Mouse (Mus musculus): Measurements from ENCODE around the gene Grik2.

- TF ChIP-seq CTCF (IDR thresholded peaks at IDR 0.05; ENCODE audit: low read depth) (no peak), EP300 (optimal IDR thresholded peaks at IDR 0.05) (no peak)
Observed at GRCm38 (mm10) chr10:49497302-49497701, 291.3 kb downstream of the Grik2 start.
